Mouse (Mus musculus) lung, postnatal 0 days (tissue): ENCODE measurements around the gene Grm1.

Experiments
- CTCF ChIP-seq: IDR thresholded peaks from 2 replicates; pipeline ENCODE4 v1.5.1; 2016; ENCODE audit warnings: antibody characterized with exemption, mild to moderate bottlenecking
- EP300 ChIP-seq: IDR thresholded peaks from 2 replicates; pipeline ENCODE4 v1.6.1; 2016; ENCODE audit warnings: antibody characterized with exemption, mild to moderate bottlenecking, control low read depth

GRCm38 (mm10) chr10:10991708-10992107 lies 90.4 kb downstream of the Grm1 start:
- TF ChIP-seq CTCF (no peak), EP300 (no peak)
